In genomic region chr4:62780409-62780808, GRCm38 (mm10) we compare ENCODE assay signal across 8 mouse cellular contexts.
DNase-seq lines count a peak whose midpoint lies in the region; ATAC-seq and TF ChIP-seq lines count a peak whose summit lies in the region.

No protein-coding gene starts in this region.

- H3K9ac ChIP-seq in forebrain, embryonic 14.5 days (ENCODE audit: low read length): peak overlapping the region; percentile 56
- no peak overlapping the region for H3K9ac ChIP-seq in liver, embryonic 16.5 days (ENCODE audit: low read depth, low read length)
- H3K9ac ChIP-seq in neural tube, embryonic 13.5 days: peak overlapping the region; percentile 58

- peak; percentile 91 for ATAC-seq in forebrain, embryonic 14.5 days
- no peak for ATAC-seq in liver, embryonic 16.5 days (ENCODE audit: low read depth)
- ATAC-seq in neural tube, embryonic 13.5 days (ENCODE audit: low read depth): peak; percentile 90

- peak; percentile 56 for DNase-seq in c-Kit-positive CD71-positive TER-119-negative erythroid progenitor cells, embryonic 14.5 days (ENCODE audit: low read depth)
- peak; percentile 96 for DNase-seq in forebrain, embryonic 14.5 days (ENCODE audit: low spot score)
- DNase-seq in heart, postnatal 14 days: peak; percentile 88 to 93
- peak; percentile 51 for DNase-seq in large intestine, adult 2 months (ENCODE audit: low read depth, low spot score)
- peak; percentile 83 for DNase-seq in telencephalon, adult 2 months (ENCODE audit: low read depth, low spot score)

- peaks cover 13% of the 10 kb centered on the region for H3K4me1 ChIP-seq in E14TG2a.4 (replicated peaks; ENCODE audit: low read depth, low read length)
- H3K4me1 ChIP-seq in forebrain, embryonic 14.5 days (ENCODE audit: control insufficient read depth, insufficient read depth, low read length): peaks cover 2% of the 10 kb centered on the region; the same call in 1 of the 2 replicates
- no peaks in the 10 kb centered on the region for H3K4me1 ChIP-seq in liver, embryonic 16.5 days (ENCODE audit: control insufficient read depth, low read depth, low read length)
- peaks cover 13% of the 10 kb centered on the region for H3K4me1 ChIP-seq in neural tube, embryonic 13.5 days (replicated peaks)

- no peak overlapping the region for H3K27ac ChIP-seq in forebrain, embryonic 14.5 days (ENCODE audit: low read depth, low read length)
- H3K27ac ChIP-seq in liver, embryonic 16.5 days (ENCODE audit: low read length): no peak overlapping the region
- H3K27ac ChIP-seq in neural tube, embryonic 13.5 days (replicated peaks): peak overlapping the region; percentile 28; the same call in 1 of the 2 replicates

- peak; percentile 93 for TF ChIP-seq CTCF in E14TG2a.4 (conservative IDR thresholded peaks at IDR 0.05; ENCODE audit: low read length)

- H3K4me3 ChIP-seq in E14TG2a.4 (replicated peaks; ENCODE audit: low read length): peak overlapping the region; percentile 51
- H3K4me3 ChIP-seq in forebrain, embryonic 14.5 days (ENCODE audit: low read depth, low read length): peak overlapping the region; percentile 26
- peak overlapping the region; percentile 47 for H3K4me3 ChIP-seq in liver, embryonic 16.5 days (ENCODE audit: low read depth, low read length)
- H3K4me3 ChIP-seq in neural tube, embryonic 13.5 days: peak overlapping the region; percentile 37

- under 1% methylated on average over 15 of the region's 15 CpGs for WGBS in forebrain, embryonic 14.5 days
- WGBS in large intestine, adult 2 months: under 1% methylated on average over 15 of the region's 15 CpGs
- WGBS in liver, embryonic 16.5 days (ENCODE audit: insufficient replicate concordance): 2% methylated on average over 15 of the region's 15 CpGs
- 2% methylated on average over 15 of the region's 15 CpGs for WGBS in neural tube, embryonic 13.5 days

- H3K27me3 ChIP-seq in E14TG2a.4 (ENCODE audit: insufficient read depth, low read length): peaks cover 52% of the 10 kb centered on the region
- no peaks in the 10 kb centered on the region for H3K27me3 ChIP-seq in forebrain, embryonic 14.5 days (replicated peaks; ENCODE audit: control insufficient read depth, insufficient read depth, low read length)
- no peaks in the 10 kb centered on the region for H3K27me3 ChIP-seq in liver, embryonic 16.5 days (ENCODE audit: control insufficient read depth, insufficient read depth, low read depth, low read length)
- peaks cover 15% of the 10 kb centered on the region for H3K27me3 ChIP-seq in neural tube, embryonic 13.5 days

- H3K4me2 ChIP-seq in forebrain, embryonic 14.5 days (ENCODE audit: low read length): peak overlapping the region; percentile 61
- peak overlapping the region; percentile 55 for H3K4me2 ChIP-seq in liver, embryonic 16.5 days (ENCODE audit: low read depth, low read length)
- peak overlapping the region; percentile 60 for H3K4me2 ChIP-seq in neural tube, embryonic 13.5 days

- H3K36me3 ChIP-seq in E14TG2a.4 (ENCODE audit: insufficient read depth, low read length): no peaks in the 10 kb centered on the region
- H3K36me3 ChIP-seq in forebrain, embryonic 14.5 days (ENCODE audit: control insufficient read depth, insufficient read depth, low read length): no peaks in the 10 kb centered on the region
- H3K36me3 ChIP-seq in liver, embryonic 16.5 days (ENCODE audit: control insufficient read depth, insufficient read depth): no peaks in the 10 kb centered on the region
- H3K36me3 ChIP-seq in neural tube, embryonic 13.5 days: no peaks in the 10 kb centered on the region

- H3K9me3 ChIP-seq in E14TG2a.4 (ENCODE audit: low read length): no peaks in the 10 kb centered on the region
- H3K9me3 ChIP-seq in forebrain, embryonic 14.5 days (replicated peaks; ENCODE audit: control insufficient read depth, low read length): no peaks in the 10 kb centered on the region
- H3K9me3 ChIP-seq in liver, embryonic 16.5 days (replicated peaks; ENCODE audit: control insufficient read depth, low read length): no peaks in the 10 kb centered on the region
- H3K9me3 ChIP-seq in neural tube, embryonic 13.5 days: no peaks in the 10 kb centered on the region

- intact Hi-C loops in heart, postnatal 14 days (cut with DNase I): loop anchor here (2.0 to 5.0 kb wide), 4 partner anchors 102 to 338 kb away; no protein-coding TSS in a partner anchor
